Mouse (Mus musculus): ENCODE measurements around the gene Dab1. TPM values are rescaled to one million over a fixed set of nuclear protein-coding genes. Genes with fewer than 3 reads are reported as not detected.

Dab1 gene
- polyA plus RNA-seq, 1 experiment from 2014 or later = 0.39 TPM

GRCm38 (mm10) chr4:103580021-103580420 lies 39.1 kb upstream of the Dab1 start:
- no peak for DNase-seq (ENCODE audit: low spot score)

GRCm38 (mm10) chr4:103615011-103615410 lies 4.1 kb upstream of the Dab1 start:
- DNase-seq (ENCODE audit: low spot score) = no peak
- H3K9ac ChIP-seq (replicated peaks; ENCODE audit: low read depth) = no peak overlapping the region

More at GRCm38 (mm10) chr4:103580021-103580420, 39.1 kb upstream of the Dab1 start:
- Histone ChIP-seq H3K9me3 (ENCODE audit: low read length) (no peaks in the 10 kb centered on the region), H3K4me3 (ENCODE audit: low read depth, low read length) (no peak overlapping the region), H3K36me3 (ENCODE audit: insufficient read depth, low read length) (no peaks in the 10 kb centered on the region), H3K27me3 (replicated peaks; ENCODE audit: insufficient read depth, low read length) (no peaks in the 10 kb centered on the region), H3K9ac (replicated peaks; ENCODE audit: low read depth) (no peak overlapping the region), H3K4me1 (ENCODE audit: insufficient read depth, low read depth, low read length) (no peaks in the 10 kb centered on the region), H3K4me2 (replicated peaks; ENCODE audit: low read depth, low read length) (no peak overlapping the region), H3K27ac (ENCODE audit: low read length) (no peak overlapping the region)
- ATAC-seq = no peak
- TF ChIP-seq CTCF (IDR thresholded peaks at IDR 0.05) (no peak), EP300 (IDR thresholded peaks at IDR 0.05) (no peak)
- 74% methylated on average over 9 of the region's 9 CpGs for WGBS

GRCm38 (mm10) chr4:103619946-103620371 lies 800 bp downstream of the Dab1 start:
- 2% methylated on average over 28 of the region's 28 CpGs for WGBS
- Histone ChIP-seq H3K36me3 (ENCODE audit: insufficient read depth, low read length) (no peaks in the 10 kb centered on the region), H3K4me3 (ENCODE audit: low read depth, low read length) (no peak overlapping the region), H3K4me1 (ENCODE audit: insufficient read depth, low read depth, low read length) (no peaks in the 10 kb centered on the region), H3K9ac (replicated peaks; ENCODE audit: low read depth) (no peak overlapping the region), H3K9me3 (ENCODE audit: low read length) (no peaks in the 10 kb centered on the region), H3K4me2 (replicated peaks; ENCODE audit: low read depth, low read length) (no peak overlapping the region), H3K27me3 (replicated peaks; ENCODE audit: insufficient read depth, low read length) (peaks cover 20% of the 10 kb centered on the region), H3K27ac (ENCODE audit: low read length) (no peak overlapping the region)
- ATAC-seq (no peak), DNase-seq (ENCODE audit: low spot score) (no peak)
- TF ChIP-seq EP300 (IDR thresholded peaks at IDR 0.05) (no peak), CTCF (IDR thresholded peaks at IDR 0.05) (no peak)

More at GRCm38 (mm10) chr4:103615011-103615410, 4.1 kb upstream of the Dab1 start:
- Histone ChIP-seq H3K36me3 (ENCODE audit: insufficient read depth, low read length) (no peaks in the 10 kb centered on the region), H3K9me3 (ENCODE audit: low read length) (no peaks in the 10 kb centered on the region), H3K27ac (ENCODE audit: low read length) (no peak overlapping the region), H3K4me3 (ENCODE audit: low read depth, low read length) (no peak overlapping the region), H3K4me1 (ENCODE audit: insufficient read depth, low read depth, low read length) (no peaks in the 10 kb centered on the region), H3K27me3 (replicated peaks; ENCODE audit: insufficient read depth, low read length) (peaks cover 12% of the 10 kb centered on the region), H3K4me2 (replicated peaks; ENCODE audit: low read depth, low read length) (no peak overlapping the region)
- no peak for TF ChIP-seq EP300 (IDR thresholded peaks at IDR 0.05)
- TF ChIP-seq CTCF (IDR thresholded peaks at IDR 0.05) = no peak
- no peak for ATAC-seq
- 58% methylated on average over 3 of the region's 3 CpGs for WGBS

GRCm38 (mm10) chr4:103620590-103621155 lies 1.5 kb downstream of the Dab1 start:
- H3K27ac ChIP-seq (ENCODE audit: low read length) = no peak overlapping the region
- no peak overlapping the region for H3K4me2 ChIP-seq (replicated peaks; ENCODE audit: low read depth, low read length)
- no peaks in the 10 kb centered on the region for H3K9me3 ChIP-seq (ENCODE audit: low read length)
- TF ChIP-seq CTCF (IDR thresholded peaks at IDR 0.05) = no peak
- TF ChIP-seq EP300 (IDR thresholded peaks at IDR 0.05) = no peak
- ATAC-seq (no peak), DNase-seq (ENCODE audit: low spot score) (no peak)
- H3K4me3 ChIP-seq (ENCODE audit: low read depth, low read length) = no peak overlapping the region
- no peaks in the 10 kb centered on the region for H3K4me1 ChIP-seq (ENCODE audit: insufficient read depth, low read depth, low read length)
- no peak overlapping the region for H3K9ac ChIP-seq (replicated peaks; ENCODE audit: low read depth)
- H3K36me3 ChIP-seq (ENCODE audit: insufficient read depth, low read length) = no peaks in the 10 kb centered on the region
- H3K27me3 ChIP-seq (replicated peaks; ENCODE audit: insufficient read depth, low read length) = peaks cover 20% of the 10 kb centered on the region
- WGBS = 15% methylated on average over 16 of the region's 18 CpGs

GRCm38 (mm10) chr4:103621586-103621985 lies 2.4 kb downstream of the Dab1 start:
- no peak for TF ChIP-seq CTCF (IDR thresholded peaks at IDR 0.05)
- no peak for TF ChIP-seq EP300 (IDR thresholded peaks at IDR 0.05)
- Histone ChIP-seq H3K9me3 (ENCODE audit: low read length) (no peaks in the 10 kb centered on the region), H3K4me1 (ENCODE audit: insufficient read depth, low read depth, low read length) (no peaks in the 10 kb centered on the region), H3K36me3 (ENCODE audit: insufficient read depth, low read length) (no peaks in the 10 kb centered on the region), H3K27me3 (replicated peaks; ENCODE audit: insufficient read depth, low read length) (peaks cover 20% of the 10 kb centered on the region), H3K27ac (ENCODE audit: low read length) (no peak overlapping the region), H3K4me3 (ENCODE audit: low read depth, low read length) (no peak overlapping the region), H3K9ac (replicated peaks; ENCODE audit: low read depth) (no peak overlapping the region), H3K4me2 (replicated peaks; ENCODE audit: low read depth, low read length) (no peak overlapping the region)
- ATAC-seq (no peak), DNase-seq (ENCODE audit: low spot score) (no peak)
- WGBS = 30% methylated on average over 5 of the region's 5 CpGs

GRCm38 (mm10) chr4:103630177-103630576 lies 11.0 kb downstream of the Dab1 start:
- no peaks in the 10 kb centered on the region for H3K27me3 ChIP-seq (replicated peaks; ENCODE audit: insufficient read depth, low read length)
- no peak for TF ChIP-seq CTCF (IDR thresholded peaks at IDR 0.05)
- TF ChIP-seq EP300 (IDR thresholded peaks at IDR 0.05) = no peak
- H3K9ac ChIP-seq (replicated peaks; ENCODE audit: low read depth) = no peak overlapping the region
- no peaks in the 10 kb centered on the region for H3K4me1 ChIP-seq (ENCODE audit: insufficient read depth, low read depth, low read length)
- ATAC-seq (no peak), DNase-seq (ENCODE audit: low spot score) (no peak)
- H3K4me2 ChIP-seq (replicated peaks; ENCODE audit: low read depth, low read length) = no peak overlapping the region
- H3K36me3 ChIP-seq (ENCODE audit: insufficient read depth, low read length) = no peaks in the 10 kb centered on the region
- H3K27ac ChIP-seq (ENCODE audit: low read length) = no peak overlapping the region
- no peak overlapping the region for H3K4me3 ChIP-seq (ENCODE audit: low read depth, low read length)
- WGBS = 50% methylated on average over 4 of the region's 4 CpGs
- no peaks in the 10 kb centered on the region for H3K9me3 ChIP-seq (ENCODE audit: low read length)
